Mouse (Mus musculus) G1E (cell line): ENCODE measurements around the gene Iars2.

Experiments used
- CTCF ChIP-seq: IDR thresholded peaks from 2 replicates; pipeline ENCODE4 v1.5.1; 2012; ENCODE audit warnings: low read depth, low read length, inconsistent platforms, mixed read lengths
- POLR2AphosphoS5 ChIP-seq: IDR thresholded peaks from 2 replicates; pipeline ENCODE4 v1.6.1; 2012; ENCODE audit warnings: low read depth, low read length, inconsistent platforms; ENCODE audit not compliant: insufficient replicate concordance

DNA sequence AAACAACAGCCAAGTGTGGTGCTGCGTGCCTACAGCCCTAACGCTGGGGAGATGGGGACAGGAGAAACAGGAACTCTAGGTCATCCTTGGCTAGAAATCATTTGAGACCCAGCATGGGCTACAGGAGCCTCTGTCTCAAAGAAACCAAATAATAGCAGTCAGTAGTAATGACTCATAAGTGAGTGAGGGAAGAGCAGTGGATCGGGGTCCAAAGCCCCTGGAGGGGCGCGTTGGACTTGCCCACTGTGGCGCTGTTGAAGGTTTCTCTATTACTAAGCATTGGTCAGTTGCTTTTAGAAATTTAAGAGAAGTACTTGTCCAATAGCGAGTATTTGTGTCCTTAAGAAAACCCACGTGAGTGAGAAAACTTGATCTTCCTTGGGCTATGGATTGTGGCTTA, 24.2 kb upstream of the Iars2 start:
- no peak for TF ChIP-seq POLR2AphosphoS5
- no peak for TF ChIP-seq CTCF
